Mouse (Mus musculus): ENCODE measurements around the gene Kif1c.
"Not testable (repeated sequence)": the region's sequence is repeated elsewhere in the genome, so short reads cannot be mapped to it uniquely, and the experiment has no call there.

Kif1c gene

DNA sequence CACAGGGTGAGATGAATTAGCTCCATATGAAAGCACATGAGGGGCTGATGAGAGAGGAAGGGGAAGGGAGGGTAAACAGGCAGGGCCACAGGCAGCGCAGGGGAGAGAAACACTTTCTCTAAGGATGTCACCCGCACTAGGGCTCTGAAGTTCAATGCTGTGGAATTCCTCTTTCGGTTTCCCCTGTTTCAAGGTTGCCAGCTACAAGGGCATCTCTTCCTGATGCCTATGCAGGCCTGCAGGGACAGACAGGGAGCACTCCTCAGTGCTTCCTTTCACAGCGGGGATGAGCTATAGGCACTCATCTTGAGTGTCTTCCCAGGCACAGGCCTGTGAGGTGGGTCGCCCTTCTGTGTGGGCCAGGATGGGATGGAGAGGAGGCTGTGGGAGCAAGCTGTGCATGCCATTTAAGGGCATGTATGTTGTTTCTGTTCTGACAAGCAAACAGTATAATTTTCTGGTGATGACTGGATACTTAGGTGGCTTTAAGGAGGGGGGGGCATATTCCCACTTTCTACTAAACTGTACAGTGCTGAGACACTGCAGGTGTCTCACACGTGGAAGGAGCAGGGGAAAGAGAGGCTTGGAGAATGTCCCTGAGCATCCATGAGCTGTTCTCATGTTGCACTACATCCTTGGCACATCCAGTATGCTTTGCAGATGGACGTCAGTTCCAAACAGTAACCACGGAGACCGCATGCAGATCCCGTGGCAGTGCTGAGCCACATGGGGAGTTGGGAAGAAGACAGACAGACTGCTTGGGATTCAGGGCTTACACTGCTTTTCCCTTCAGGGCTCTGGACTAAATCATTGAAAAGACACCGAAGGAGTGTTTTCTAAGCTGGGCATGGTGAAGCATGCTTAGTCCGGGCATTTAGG lies 42.5 kb downstream of the Kif1c start:
- DNase-seq (ENCODE audit: extremely low spot score) = no peak

DNA sequence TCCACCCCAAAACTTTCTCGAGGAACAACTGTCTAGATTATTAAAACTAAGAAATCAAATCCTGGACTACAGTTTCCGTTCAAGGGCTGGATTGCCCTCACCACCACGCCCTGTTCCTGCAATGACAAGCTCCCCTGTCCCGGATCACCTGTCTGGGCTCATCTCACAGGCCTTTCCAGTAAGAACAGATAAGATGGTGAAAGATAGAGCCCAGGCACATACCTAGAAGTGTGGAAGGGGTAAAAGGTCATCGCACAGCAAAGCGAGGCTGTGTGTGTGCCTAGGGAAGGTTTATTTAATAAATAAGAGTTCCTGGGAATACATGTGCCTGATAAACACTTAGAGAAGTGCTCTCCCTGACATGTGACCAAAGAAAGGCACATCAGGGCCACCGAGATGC lies 45.3 kb downstream of the Kif1c start:
- no peak for DNase-seq (ENCODE audit: extremely low spot score)

DNA sequence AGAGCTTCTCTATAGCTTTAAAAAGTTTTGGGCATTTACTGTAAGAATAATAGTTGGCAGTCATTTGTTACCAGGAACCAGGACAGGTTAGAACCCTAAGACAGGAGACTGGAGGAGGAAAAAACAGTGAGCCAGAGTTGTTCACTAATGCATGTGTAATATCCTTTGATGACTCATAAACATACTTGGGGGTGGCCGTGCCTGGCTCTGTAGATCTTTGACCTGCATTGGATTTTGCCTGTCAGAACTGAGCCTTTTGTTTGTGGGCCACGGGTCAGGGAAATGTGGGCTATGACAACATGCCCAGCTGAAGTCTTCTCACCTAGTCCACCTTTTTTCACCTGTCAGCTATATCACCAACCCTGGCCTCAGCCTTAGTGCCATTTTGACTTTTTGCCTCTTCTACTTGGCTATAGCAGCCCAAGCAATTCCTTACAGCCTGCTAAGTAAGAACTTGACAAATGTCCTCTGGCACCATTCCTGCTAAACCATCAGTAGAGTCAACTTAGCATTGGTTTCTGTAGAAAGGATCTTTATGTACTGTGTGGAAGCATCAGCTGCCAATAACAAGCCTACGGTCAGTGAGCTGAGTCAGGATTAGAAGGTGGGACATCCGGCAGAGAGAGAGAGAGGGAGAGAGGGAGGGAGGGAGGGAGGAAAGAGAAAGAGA lies 47.7 kb downstream of the Kif1c start:
- no peak for DNase-seq (ENCODE audit: extremely low spot score)

GRCm38 (mm10) chr11:70752337-70753017 lies 52.1 kb downstream of the Kif1c start:
- DNase-seq (ENCODE audit: extremely low spot score) = no peak

DNA sequence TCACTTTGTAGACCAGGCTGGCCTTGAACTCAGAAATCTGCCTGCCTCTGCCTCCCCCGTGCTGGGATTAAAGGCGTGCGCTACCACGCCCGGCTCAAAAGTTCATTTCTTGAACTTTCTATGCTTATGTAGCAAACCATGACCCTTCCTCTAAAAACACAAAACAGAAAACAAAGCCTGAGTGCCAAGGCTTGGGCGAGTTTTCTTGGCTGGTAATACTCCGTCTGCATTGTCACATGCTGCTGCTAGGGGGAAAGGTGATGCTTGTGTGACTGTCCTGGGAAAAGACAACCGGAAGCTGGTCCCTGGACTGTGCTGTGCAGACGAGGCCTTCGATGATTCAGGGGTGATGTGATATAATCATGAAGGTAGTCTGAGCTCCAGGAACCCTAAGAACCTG lies 52.8 kb downstream of the Kif1c start:
- DNase-seq (ENCODE audit: extremely low spot score) = no peak

GRCm38 (mm10) chr11:70754476-70754875 lies 54.1 kb downstream of the Kif1c start:
- DNase-seq (ENCODE audit: extremely low spot score) = no peak

- no peak for DNase-seq (ENCODE audit: extremely low spot score)
Measured at GRCm38 (mm10) chr11:70754958-70755357, 54.6 kb downstream of the Kif1c start.

GRCm38 (mm10) chr11:70755645-70756044 lies 55.3 kb downstream of the Kif1c start:
- peak; percentile 81 for DNase-seq (ENCODE audit: extremely low spot score)

DNA sequence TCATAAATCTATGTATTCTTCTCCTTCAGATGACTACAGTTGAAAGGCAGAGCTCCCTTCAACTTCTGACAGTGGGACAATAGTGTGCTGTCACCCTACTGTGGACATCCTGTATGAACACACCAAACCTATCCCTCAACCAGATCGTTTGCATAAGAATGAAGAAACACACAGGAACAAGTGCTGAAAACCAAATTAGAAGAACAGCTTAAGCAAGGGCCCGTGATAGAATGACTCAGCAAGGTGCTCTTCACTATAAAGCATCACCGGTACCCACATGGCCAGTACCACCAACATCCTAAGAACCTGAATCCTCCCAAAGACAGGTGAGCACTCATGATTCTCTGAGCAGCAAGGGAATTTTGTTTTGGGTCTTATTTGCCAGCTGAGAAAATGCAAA lies 60.1 kb downstream of the Kif1c start:
- not testable (repeated sequence) for DNase-seq (ENCODE audit: extremely low spot score)

DNA sequence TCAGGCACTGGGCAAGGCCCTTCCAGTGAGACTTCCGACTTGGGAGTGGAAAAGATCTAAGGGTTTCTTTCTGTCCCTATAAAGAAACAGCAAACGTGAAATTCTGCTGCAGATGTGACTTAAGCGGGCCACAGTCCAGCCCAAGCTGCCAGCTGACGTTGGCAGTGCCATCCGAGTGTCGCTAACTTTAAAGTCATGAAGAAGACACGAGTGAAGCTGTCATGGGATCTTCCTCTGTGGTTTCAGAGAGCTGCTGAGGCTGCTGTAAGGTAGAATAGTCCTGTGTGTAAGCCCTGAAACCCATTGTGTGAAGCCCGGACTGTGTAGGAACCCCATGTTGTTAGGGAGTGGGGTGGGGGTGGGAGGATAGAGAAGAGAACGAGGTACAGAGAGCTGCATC lies 62.3 kb downstream of the Kif1c start:
- no peak for DNase-seq (ENCODE audit: extremely low spot score)

- no peak for DNase-seq (ENCODE audit: extremely low spot score)
Measured at GRCm38 (mm10) chr11:70763582-70763935, 63.2 kb downstream of the Kif1c start.

GRCm38 (mm10) chr11:70763936-70764808 lies 63.8 kb downstream of the Kif1c start, which contains the start of gene Zfp3:
Gene Zfp3 (plus strand): TSS chr11:70764209.
- DNase-seq (ENCODE audit: extremely low spot score) = peak; percentile 77

DNA sequence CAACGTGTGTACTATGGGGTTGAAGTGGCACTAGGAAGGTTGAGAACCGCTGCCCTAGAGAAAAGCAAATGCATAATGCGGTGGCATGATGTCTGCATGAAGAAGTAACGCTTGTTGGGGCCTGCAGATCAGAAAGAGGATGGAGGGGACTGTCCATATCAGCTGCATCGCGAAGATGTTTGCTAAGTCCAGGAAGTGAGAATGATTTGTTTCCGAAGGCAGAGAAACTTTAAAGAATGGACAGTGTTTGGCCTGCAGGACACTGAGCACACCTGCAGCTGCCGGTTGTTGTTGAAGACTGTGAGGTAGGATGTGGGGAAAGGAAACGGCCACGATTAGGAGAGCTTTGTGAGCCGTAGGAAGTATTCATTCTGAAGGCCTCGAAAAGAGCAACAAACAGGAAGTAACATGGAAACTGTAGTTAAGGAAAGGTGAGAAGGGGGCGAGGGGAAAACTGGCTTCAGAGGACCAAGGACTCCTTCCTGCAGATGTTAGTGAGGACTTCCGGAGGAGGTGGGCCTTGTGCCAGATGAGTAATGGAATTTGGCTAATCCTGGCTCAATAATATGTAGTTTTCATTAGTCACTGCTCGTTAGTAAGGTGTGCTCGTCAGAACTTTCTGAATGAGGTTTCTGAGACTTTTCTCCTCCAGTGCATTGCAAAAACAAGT lies 65.6 kb downstream of the Kif1c start:
- no peak for DNase-seq (ENCODE audit: extremely low spot score)

GRCm38 (mm10) chr11:70770804-70771203 lies 70.5 kb downstream of the Kif1c start:
- DNase-seq (ENCODE audit: extremely low spot score) = no peak

GRCm38 (mm10) chr11:70776830-70777571 lies 76.7 kb downstream of the Kif1c start:
- peak; percentile 72 for DNase-seq (ENCODE audit: extremely low spot score)

DNA sequence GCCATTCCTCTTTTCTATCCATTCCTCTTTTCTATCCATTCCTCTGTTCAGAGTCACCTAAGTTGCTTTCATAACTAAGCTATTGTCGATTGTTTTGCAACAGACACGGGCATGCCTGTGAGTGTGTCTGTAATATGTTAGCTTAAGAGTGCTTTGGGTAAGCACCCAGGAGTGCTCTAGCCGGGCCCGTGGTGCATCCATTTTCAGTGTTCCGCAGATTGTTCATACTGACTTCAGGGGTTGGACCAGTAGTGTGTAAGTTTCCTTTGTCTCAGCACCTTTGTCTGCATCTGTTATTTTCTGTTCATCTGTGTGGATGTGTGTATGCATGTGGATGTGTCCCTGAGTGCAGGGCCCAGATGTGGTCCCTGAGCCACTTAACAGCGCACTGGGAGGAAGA lies 77.3 kb downstream of the Kif1c start:
- DNase-seq (ENCODE audit: extremely low spot score) = no peak

- DNase-seq (ENCODE audit: extremely low spot score) = peak; percentile 15
Measured at GRCm38 (mm10) chr11:70778058-70778457, 77.7 kb downstream of the Kif1c start.
